Mouse (Mus musculus) intestine, postnatal 0 days (tissue): ENCODE results near the gene Macf1. TPM values are rescaled to one million over a fixed set of nuclear protein-coding genes. Genes with fewer than 3 reads are reported as not detected.
"Not testable (repeated sequence)": the region's sequence is repeated elsewhere in the genome, so short reads cannot be mapped to it uniquely, and the experiment has no call there.

Experiments used
- ATAC-seq: fragments of 200-750 bp; cut with Nextera tagmentation; 2 replicates; pipeline ENCODE4 v1.8.0; 2017; ENCODE audit warnings: mild to moderate bottlenecking, moderate TSS enrichment, moderate library complexity
- H3K27ac ChIP-seq: fragments of 300-500 bp; sonication (generic); 2 replicates; pipeline ENCODE4 v1.5.1; 2014; ENCODE audit warnings: mild to moderate bottlenecking, low read depth, low read length, moderate library complexity
- H3K27me3 ChIP-seq: fragments of 300-500 bp; sonication (generic); replicated peaks from 2 replicates; pipeline ENCODE4 v1.6.1; 2014; ENCODE audit warnings: low read length, mixed read lengths; ENCODE audit not compliant: control insufficient read depth, insufficient read depth
- H3K36me3 ChIP-seq: fragments of 300-500 bp; sonication (generic); 2 replicates; pipeline ENCODE4 v1.6.1; 2014; ENCODE audit warnings: mild to moderate bottlenecking, moderate library complexity; ENCODE audit not compliant: control insufficient read depth, insufficient read depth
- H3K4me1 ChIP-seq: fragments of 300-500 bp; sonication (generic); replicated peaks from 2 replicates; pipeline ENCODE4 v1.6.1; 2014; ENCODE audit warnings: antibody characterized with exemption, low read length, mixed read lengths; ENCODE audit not compliant: control insufficient read depth, insufficient read depth
- H3K4me2 ChIP-seq: fragments of 300-500 bp; sonication (generic); replicated peaks from 2 replicates; pipeline ENCODE4 v1.6.1; 2014; ENCODE audit warnings: low read depth, mild to moderate bottlenecking, moderate library complexity
- H3K4me3 ChIP-seq: fragments of 300-500 bp; sonication (generic); 2 replicates; pipeline ENCODE4 v1.5.1; 2014; ENCODE audit warnings: low read depth, low read length
- H3K9ac ChIP-seq: fragments of 300-500 bp; sonication (generic); 2 replicates; pipeline ENCODE4 v1.6.1; 2014; ENCODE audit warnings: mild to moderate bottlenecking, low read depth, low read length
- H3K9me3 ChIP-seq: fragments of 300-500 bp; sonication (generic); 2 replicates; pipeline ENCODE4 v1.6.1; 2016; ENCODE audit warnings: mixed run types; ENCODE audit not compliant: control insufficient read depth
- CTCF ChIP-seq: sonication (generic); IDR thresholded peaks from 2 replicates; pipeline ENCODE4 v1.5.1; 2016; ENCODE audit warnings: low read depth, mild to moderate bottlenecking, control low read depth, antibody characterized with exemption, moderate library complexity
- WGBS: fragments of 180-500 bp; shearing (Covaris S2); extraction: QIAGEN DNeasy Blood & Tissue Kit; methylation state at CpG from one replicate; pipeline ENCODE4 v1.1.7; 2014; 5-methylcytosine and 5-hydroxymethylcytosine counted together
- polyA plus RNA-seq: library from polyadenylated mRNA; unstranded; fragments of >200 nt; fragmentation: Nextera tagmentation; extraction: Ambion mirVana; gene quantifications from 2 replicates; pipeline ENCODE4 v1.2.1, GENCODE M21; 2015

The Macf1 gene
- polyA plus RNA-seq, 1 experiment from 2014 or later, result 17.3 TPM

DNA sequence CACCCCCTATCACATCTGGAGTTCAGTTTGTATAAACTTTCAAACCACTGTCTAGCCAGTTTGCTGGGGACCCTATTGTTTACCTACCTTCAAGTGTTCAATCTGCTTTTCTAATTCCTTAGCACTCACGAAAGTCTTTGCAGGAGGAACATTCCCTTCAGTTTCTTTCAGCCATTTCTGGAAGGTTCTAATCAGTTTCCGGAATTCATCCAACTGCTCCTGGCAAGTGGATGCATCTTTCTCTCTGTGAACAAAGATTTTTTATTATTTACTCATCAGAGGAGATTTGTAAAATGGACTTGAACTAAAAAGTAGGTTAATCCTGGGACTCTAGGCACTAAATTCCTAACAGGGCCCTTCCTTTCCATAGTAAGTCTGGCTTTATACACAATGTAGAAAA, 236.1 kb downstream of the Macf1 start:
- no peak for ATAC-seq
- TF ChIP-seq CTCF, result no peak
- no peak overlapping the region for H3K4me2 ChIP-seq
- H3K9ac ChIP-seq, result no peak overlapping the region
- no peak overlapping the region; the same call in 1 of the 2 replicates for H3K27ac ChIP-seq
- peaks cover 63% of the 10 kb centered on the region for H3K36me3 ChIP-seq
- no peak overlapping the region for H3K4me3 ChIP-seq
- H3K9me3 ChIP-seq, result no peaks in the 10 kb centered on the region
- no peaks in the 10 kb centered on the region for H3K4me1 ChIP-seq
- WGBS, result 84% methylated on average over 2 of the region's 2 CpGs
- H3K27me3 ChIP-seq, result no peaks in the 10 kb centered on the region

DNA sequence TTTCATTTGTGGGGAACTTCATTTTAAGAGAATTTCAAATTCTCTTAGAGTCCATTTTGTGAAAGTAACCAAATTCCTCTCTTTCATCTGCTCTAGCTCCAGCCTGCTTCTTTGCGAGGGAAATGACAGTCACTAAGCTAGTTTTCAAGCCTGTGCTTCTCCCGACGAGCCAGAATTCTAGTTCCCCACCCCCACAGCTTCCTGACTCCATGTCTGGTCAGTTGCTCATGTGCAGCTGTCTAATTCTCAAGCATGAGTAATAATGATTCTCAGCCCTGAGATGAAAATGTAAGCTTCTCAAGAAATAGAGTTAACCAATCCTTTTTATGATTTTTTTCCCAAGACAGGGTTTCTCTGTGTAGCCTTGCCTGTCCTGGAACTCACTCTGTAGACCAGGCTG, 236.9 kb downstream of the Macf1 start:
- H3K27ac ChIP-seq, result no peak overlapping the region
- no peak for ATAC-seq
- H3K36me3 ChIP-seq, result peaks cover 56% of the 10 kb centered on the region
- no peaks in the 10 kb centered on the region for H3K9me3 ChIP-seq
- H3K4me3 ChIP-seq, result no peak overlapping the region
- WGBS, result 46% methylated on average over 3 of the region's 3 CpGs
- H3K9ac ChIP-seq, result no peak overlapping the region
- no peaks in the 10 kb centered on the region for H3K27me3 ChIP-seq
- no peak overlapping the region for H3K4me2 ChIP-seq
- H3K4me1 ChIP-seq, result no peaks in the 10 kb centered on the region
- TF ChIP-seq CTCF, result no peak

DNA sequence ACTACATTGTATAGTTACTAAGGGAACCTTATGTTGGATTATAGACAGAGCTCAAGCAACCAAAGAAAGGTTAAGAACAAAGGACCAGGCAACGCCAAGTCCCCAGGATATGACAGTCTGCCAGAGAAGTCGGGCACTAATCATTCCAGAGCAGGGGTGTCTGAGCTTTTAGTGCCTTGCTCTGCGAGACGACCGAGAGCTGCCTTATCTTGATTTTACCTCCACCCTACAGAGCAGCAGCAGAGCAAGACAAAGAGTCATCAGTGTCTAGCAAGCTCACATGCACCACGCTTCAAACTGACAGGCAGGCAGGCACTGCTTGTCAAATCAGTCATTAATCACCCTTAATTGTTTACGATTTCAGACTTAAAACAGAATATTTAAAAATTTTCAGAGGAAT, 237.4 kb downstream of the Macf1 start:
- no peak overlapping the region for H3K27ac ChIP-seq
- WGBS, result 34% methylated on average over 7 of the region's 7 CpGs
- no peak overlapping the region for H3K9ac ChIP-seq
- no peak for ATAC-seq
- H3K4me1 ChIP-seq, result no peaks in the 10 kb centered on the region
- peaks cover 51% of the 10 kb centered on the region for H3K36me3 ChIP-seq
- no peak overlapping the region for H3K4me2 ChIP-seq
- no peaks in the 10 kb centered on the region for H3K9me3 ChIP-seq
- TF ChIP-seq CTCF, result no peak
- no peaks in the 10 kb centered on the region for H3K27me3 ChIP-seq
- no peak overlapping the region for H3K4me3 ChIP-seq

GRCm38 (mm10) chr4:123446221-123446620, 237.9 kb downstream of the Macf1 start:
- peaks cover 49% of the 10 kb centered on the region for H3K36me3 ChIP-seq
- not testable (repeated sequence) for H3K4me1 ChIP-seq, ATAC-seq, H3K4me2 ChIP-seq, H3K9ac ChIP-seq, H3K27ac ChIP-seq, H3K4me3 ChIP-seq, H3K27me3 ChIP-seq, H3K9me3 ChIP-seq
- 84% methylated on average over 2 of the region's 2 CpGs for WGBS

DNA sequence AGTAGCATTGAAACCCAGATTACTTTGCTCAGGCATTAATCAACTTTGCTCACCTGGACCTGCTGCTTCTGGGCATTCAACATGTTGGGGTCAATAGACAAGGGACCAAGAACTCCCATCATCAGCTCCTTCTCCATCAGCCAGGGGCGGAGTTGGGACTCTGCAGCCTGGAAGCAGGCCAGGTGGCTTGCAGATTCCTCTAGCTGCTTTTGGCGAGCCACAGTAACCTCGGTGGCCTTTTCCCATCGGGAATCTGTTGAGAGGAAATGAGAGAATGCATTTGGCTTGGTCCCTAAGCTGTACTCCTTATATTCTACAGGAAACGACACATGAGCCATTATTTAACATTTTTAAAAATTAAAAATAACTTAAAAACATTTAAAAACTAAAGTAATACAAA, 245.7 kb downstream of the Macf1 start:
- Histone ChIP-seq H3K4me2 (no peak overlapping the region), H3K27me3 (no peaks in the 10 kb centered on the region), H3K9me3 (no peaks in the 10 kb centered on the region), H3K9ac (no peak overlapping the region), H3K4me3 (no peak overlapping the region), H3K36me3 (peaks cover 46% of the 10 kb centered on the region), H3K27ac (no peak overlapping the region), H3K4me1 (no peaks in the 10 kb centered on the region)
- 59% methylated on average over 5 of the region's 5 CpGs for WGBS
- no peak for TF ChIP-seq CTCF
- no peak for ATAC-seq

DNA sequence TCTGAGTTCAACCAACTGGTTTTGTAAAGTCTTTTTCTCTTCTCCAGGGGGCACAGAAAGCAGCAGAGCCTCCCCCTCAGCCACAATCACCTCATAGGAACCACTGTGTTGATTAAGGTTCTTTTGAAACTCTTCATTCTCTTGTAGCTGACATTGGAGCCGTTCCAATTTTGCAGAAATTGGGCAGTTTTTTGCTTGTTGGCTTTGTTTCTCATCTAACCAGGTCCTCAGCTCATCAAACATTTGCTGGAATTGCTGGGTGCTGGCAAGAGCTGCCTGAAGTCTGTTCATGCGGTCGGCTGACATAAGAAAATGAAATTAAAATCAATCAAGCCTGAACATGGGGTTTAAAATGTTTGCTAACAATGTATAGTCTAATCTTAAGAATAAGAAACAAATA, 251.0 kb downstream of the Macf1 start:
- no peak overlapping the region for H3K4me2 ChIP-seq
- no peaks in the 10 kb centered on the region for H3K27me3 ChIP-seq
- WGBS, result 90% methylated on average over 3 of the region's 3 CpGs
- TF ChIP-seq CTCF, result no peak
- H3K27ac ChIP-seq, result no peak overlapping the region
- no peaks in the 10 kb centered on the region for H3K4me1 ChIP-seq
- H3K9ac ChIP-seq, result no peak overlapping the region
- no peak for ATAC-seq
- no peaks in the 10 kb centered on the region for H3K9me3 ChIP-seq
- no peak overlapping the region for H3K4me3 ChIP-seq
- H3K36me3 ChIP-seq, result peaks cover 45% of the 10 kb centered on the region

DNA sequence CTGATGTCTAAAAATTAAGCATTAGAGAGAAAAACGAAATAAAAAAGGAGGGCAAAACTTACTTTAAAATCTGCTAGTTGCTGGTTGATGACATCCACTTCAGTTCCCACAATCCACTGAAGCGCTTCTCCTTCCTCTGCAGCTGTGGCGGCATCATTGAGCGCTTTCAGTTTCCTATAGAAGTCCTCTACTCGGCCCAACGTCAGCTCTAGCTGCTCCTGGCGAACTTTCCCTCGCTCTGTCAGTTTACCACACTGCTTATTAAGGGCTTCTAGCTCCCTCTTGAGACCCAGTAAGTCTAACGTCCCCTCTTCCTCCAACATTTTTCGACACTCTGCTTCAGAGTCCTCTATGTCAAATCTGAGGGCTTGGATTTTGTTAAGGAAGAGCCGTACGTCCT, 252.2 kb downstream of the Macf1 start:
- H3K4me2 ChIP-seq, result no peak overlapping the region
- no peak overlapping the region for H3K4me3 ChIP-seq
- H3K9me3 ChIP-seq, result no peaks in the 10 kb centered on the region
- no peak overlapping the region for H3K27ac ChIP-seq
- no peak overlapping the region for H3K9ac ChIP-seq
- H3K36me3 ChIP-seq, result peaks cover 41% of the 10 kb centered on the region
- TF ChIP-seq CTCF, result peak; percentile 38
- no peaks in the 10 kb centered on the region for H3K27me3 ChIP-seq
- no peak for ATAC-seq
- 72% methylated on average over 12 of the region's 12 CpGs for WGBS
- H3K4me1 ChIP-seq, result no peaks in the 10 kb centered on the region
